Mouse (Mus musculus) myocyte (in vitro differentiated cells): ENCODE data around the gene Pdcd5.

Experiments used
- CEBPB ChIP-seq: IDR thresholded peaks from 2 replicates; pipeline ENCODE4 v1.6.1; 2011; ENCODE audit warnings: mild to moderate bottlenecking, moderate library complexity; ENCODE audit not compliant: poor library complexity, insufficient read depth, severe bottlenecking
- E2F4 ChIP-seq: IDR thresholded peaks from one replicate; pipeline ENCODE4 v1.6.1; 2011; ENCODE audit warnings: mild to moderate bottlenecking, control low read depth, moderate library complexity; ENCODE audit not compliant: insufficient read depth
- MAX ChIP-seq: IDR thresholded peaks from one replicate; pipeline ENCODE4 v1.6.1; 2011; ENCODE audit warnings: low read depth, mild to moderate bottlenecking, control low read depth
- MYOG ChIP-seq, 3 experiments: IDR thresholded peaks; one replicate each; pipeline ENCODE4 v1.6.1; 2011; ENCODE audit warnings: control low read depth in 2 of 3, low read depth in 2 of 3, mild to moderate bottlenecking in 2 of 3; ENCODE audit not compliant: insufficient read length in 2 of 3, control insufficient read depth in 1 of 3, insufficient read depth in 1 of 3
- POLR2A ChIP-seq: IDR thresholded peaks from one replicate; pipeline ENCODE4 v1.6.1; 2011; ENCODE audit warnings: low read depth, mild to moderate bottlenecking, control low read depth, moderate library complexity; ENCODE audit not compliant: insufficient read length
- SRF ChIP-seq: IDR thresholded peaks from one replicate; pipeline ENCODE4 v1.6.1; 2011; ENCODE audit warnings: low read depth; ENCODE audit not compliant: control insufficient read depth, insufficient read length
- TCF12 ChIP-seq: IDR thresholded peaks from one replicate; pipeline ENCODE4 v1.6.1; 2011; ENCODE audit warnings: mild to moderate bottlenecking, control low read depth; ENCODE audit not compliant: poor library complexity, insufficient read depth, severe bottlenecking
- TCF3 ChIP-seq: IDR thresholded peaks from one replicate; pipeline ENCODE4 v1.6.1; 2011; ENCODE audit warnings: low read depth, control low read depth; ENCODE audit not compliant: insufficient read length
- USF1 ChIP-seq: IDR thresholded peaks from one replicate; pipeline ENCODE4 v1.6.1; 2011; ENCODE audit warnings: low read depth, mild to moderate bottlenecking, control low read depth, moderate library complexity

- TF ChIP-seq E2F4 (no peak), TCF12 (no peak), CEBPB (no peak), POLR2A (no peak), USF1 (no peak), MYOG (IDR thresholded peaks at IDR 0.05; ENCODE audit: control insufficient read depth in 1 of 3, insufficient read depth in 1 of 3, insufficient read length in 2 of 3, low read depth in 2 of 3) (no peak), TCF3 (no peak), MAX (no peak), SRF (no peak)
Measured at GRCm38 (mm10) chr7:35692117-35692516, 44.8 kb upstream of the Pdcd5 start.
